Mouse (Mus musculus) hindbrain, postnatal 0 days (tissue): ENCODE measurements at regions not wholly inside any gene's neighbourhood (a gene's known extent, or its start where the extent isn't known, plus 50 kb on each side); places are given as distances from the start of the nearest gene placed in this dataset.

Experiments used
- ATAC-seq: fragments of 200-750 bp; cut with Nextera tagmentation; 2 replicates; pipeline ENCODE4 v1.8.0; 2017; ENCODE audit warnings: mild to moderate bottlenecking, moderate TSS enrichment, moderate library complexity
- DNase-seq: peaks from one replicate; pipeline ENCODE4 v3.0.0-alpha.2; 2015; ENCODE audit warnings: low spot score
- H3K27ac ChIP-seq: fragments of 300-500 bp; sonication (generic); 2 replicates; pipeline ENCODE4 v1.5.1; 2014; ENCODE audit warnings: mild to moderate bottlenecking
- H3K27me3 ChIP-seq: fragments of 300-500 bp; sonication (generic); 2 replicates; pipeline ENCODE4 v1.6.1; 2014; ENCODE audit warnings: low read length, mixed read lengths; ENCODE audit not compliant: insufficient read depth
- H3K36me3 ChIP-seq: fragments of 300-500 bp; sonication (generic); 2 replicates; pipeline ENCODE4 v1.6.1; 2014; ENCODE audit warnings: low read length, mixed read lengths; ENCODE audit not compliant: insufficient read depth
- H3K4me1 ChIP-seq: fragments of 300-500 bp; sonication (generic); 2 replicates; pipeline ENCODE4 v1.6.1; 2014; ENCODE audit warnings: antibody characterized with exemption, low read length, mixed read lengths; ENCODE audit not compliant: insufficient read depth
- H3K4me2 ChIP-seq: fragments of 300-500 bp; sonication (generic); 2 replicates; pipeline ENCODE4 v1.6.1; 2014; ENCODE audit warnings: low read depth, mild to moderate bottlenecking, low read length, moderate library complexity, mixed read lengths
- H3K4me3 ChIP-seq: fragments of 300-500 bp; sonication (generic); 2 replicates; pipeline ENCODE4 v1.5.1; 2014; ENCODE audit warnings: low read length
- H3K9ac ChIP-seq: fragments of 300-500 bp; sonication (generic); replicated peaks from 2 replicates; pipeline ENCODE4 v1.6.1; 2014; ENCODE audit warnings: mild to moderate bottlenecking, low read length, moderate library complexity, mixed read lengths
- H3K9me3 ChIP-seq: fragments of 300-500 bp; sonication (generic); 2 replicates; pipeline ENCODE4 v1.6.1; 2016; ENCODE audit warnings: low read length, mixed read lengths
- CTCF ChIP-seq: IDR thresholded peaks from 2 replicates; pipeline ENCODE4 v1.5.1; 2016; ENCODE audit warnings: antibody characterized with exemption, control low read depth, low read depth
- WGBS: fragments of 180-500 bp; shearing (Covaris S2); extraction: QIAGEN DNeasy Blood & Tissue Kit; methylation state at CpG from one replicate; pipeline ENCODE4 v1.1.7; 2014; 5-methylcytosine and 5-hydroxymethylcytosine counted together

GRCm38 (mm10) chr16:77405181-77405818 is 196.6 kb downstream of the Gm11146 start:
- H3K27me3 ChIP-seq, result no peaks in the 10 kb centered on the region
- peak overlapping the region; percentile 72 for H3K27ac ChIP-seq
- ATAC-seq (peak; percentile 50), DNase-seq (peak; percentile 42)
- H3K9ac ChIP-seq, result no peak overlapping the region
- peaks cover 28% of the 10 kb centered on the region for H3K4me1 ChIP-seq
- 27% methylated on average over 8 of the region's 8 CpGs for WGBS
- no peak overlapping the region for H3K4me3 ChIP-seq
- no peaks in the 10 kb centered on the region for H3K36me3 ChIP-seq
- TF ChIP-seq CTCF, result no peak
- no peaks in the 10 kb centered on the region for H3K9me3 ChIP-seq
- H3K4me2 ChIP-seq, result peak overlapping the region; percentile 47

- peaks cover 21% of the 10 kb centered on the region for H3K4me1 ChIP-seq
- TF ChIP-seq CTCF, result no peak
Measured at GRCm38 (mm10) chr16:77402711-77403280, 199.1 kb downstream of the Gm11146 start.

GRCm38 (mm10) chr16:77401185-77401943 is 200.5 kb downstream of the Gm11146 start:
- TF ChIP-seq CTCF, result no peak
- Histone ChIP-seq H3K4me2 (peak overlapping the region; percentile 65), H3K27me3 (no peaks in the 10 kb centered on the region), H3K27ac (peak overlapping the region; percentile 89), H3K9ac (no peak overlapping the region; the same call in 1 of the 2 replicates), H3K9me3 (no peaks in the 10 kb centered on the region), H3K36me3 (no peaks in the 10 kb centered on the region), H3K4me3 (no peak overlapping the region; the same call in 1 of the 2 replicates), H3K4me1 (peaks cover 21% of the 10 kb centered on the region)
- 20% methylated on average over 4 of the region's 4 CpGs for WGBS
- DNase-seq (no peak), ATAC-seq (no peak)

More at GRCm38 (mm10) chr16:77402711-77403280, 199.1 kb downstream of the Gm11146 start:
- Histone ChIP-seq H3K9ac (no peak overlapping the region; the same call in 1 of the 2 replicates), H3K9me3 (no peaks in the 10 kb centered on the region), H3K4me3 (no peak overlapping the region), H3K27ac (peak overlapping the region; percentile 41), H3K27me3 (no peaks in the 10 kb centered on the region), H3K36me3 (no peaks in the 10 kb centered on the region), H3K4me2 (peak overlapping the region; percentile 39)
- DNase-seq (no peak), ATAC-seq (no peak)
- WGBS, result 43% methylated on average over 7 of the region's 7 CpGs

DNA sequence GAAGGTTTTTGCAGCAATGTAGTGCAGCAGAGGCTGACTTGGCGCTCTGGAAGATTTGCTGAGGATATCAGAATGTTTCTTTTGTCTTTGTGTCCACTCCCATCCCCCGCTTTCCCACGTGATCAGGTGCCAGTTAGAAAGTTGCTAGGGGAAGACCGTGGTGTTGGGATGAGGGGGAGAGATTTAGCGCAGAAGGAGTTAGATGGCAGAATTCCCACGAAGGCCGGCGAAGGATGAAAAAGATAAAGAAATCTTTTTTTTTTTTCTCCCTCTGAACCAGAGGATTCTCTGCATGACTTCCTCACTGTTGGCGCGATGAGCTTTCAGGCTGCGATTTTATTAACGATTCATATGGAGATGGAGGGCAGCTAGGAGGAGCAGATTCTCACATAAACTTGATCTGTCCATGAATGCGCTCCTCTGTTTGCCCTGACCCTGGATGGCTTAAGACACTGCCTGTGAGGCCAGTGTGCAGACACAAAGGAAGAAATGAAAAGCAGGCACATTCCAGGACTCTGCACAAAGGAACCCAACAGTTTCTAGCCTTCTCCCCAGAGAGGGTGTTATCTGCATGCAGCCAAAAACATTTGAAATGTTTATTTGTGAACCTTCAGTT is 201.5 kb downstream of the Gm11146 start:
- peaks cover 18% of the 10 kb centered on the region for H3K4me1 ChIP-seq
- under 1% methylated on average over 13 of the region's 13 CpGs for WGBS

DNA sequence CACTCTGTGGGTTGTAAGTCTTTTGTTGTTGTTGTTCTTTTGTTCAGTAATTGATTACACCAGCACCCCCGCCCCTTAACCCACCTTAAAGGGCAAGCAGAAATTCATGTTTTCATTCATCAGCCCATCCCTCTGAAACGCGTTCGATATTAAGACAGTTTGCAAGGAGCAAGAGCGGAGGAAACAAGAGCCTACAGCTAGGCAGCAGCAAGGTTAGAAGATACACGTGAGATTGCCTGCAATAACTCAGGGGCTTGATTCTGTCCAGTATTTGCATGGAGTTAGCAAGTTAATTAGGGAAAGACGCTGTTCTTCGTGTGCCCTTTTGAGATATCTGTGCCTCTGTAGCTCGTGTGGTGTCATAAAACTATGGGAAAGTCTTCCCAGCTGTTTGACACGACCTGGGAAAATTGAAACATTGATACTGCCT is 202.0 kb downstream of the Gm11146 start:
- Histone ChIP-seq H3K4me3 (peak overlapping the region; percentile 31), H3K27me3 (no peaks in the 10 kb centered on the region), H3K27ac (peak overlapping the region; percentile 89), H3K9ac (peak overlapping the region; percentile 52), H3K9me3 (no peaks in the 10 kb centered on the region), H3K4me2 (peak overlapping the region; percentile 65), H3K4me1 (peaks cover 18% of the 10 kb centered on the region), H3K36me3 (no peaks in the 10 kb centered on the region)
- TF ChIP-seq CTCF, result no peak
- peak; percentile 62 for ATAC-seq
- DNase-seq, result peak; percentile 50
- 2% methylated on average over 10 of the region's 10 CpGs for WGBS

More for the DNA sequence above, 201.5 kb downstream of the Gm11146 start:
- Histone ChIP-seq H3K4me3 (peak overlapping the region; percentile 31), H3K27ac (peak overlapping the region; percentile 89), H3K27me3 (no peaks in the 10 kb centered on the region), H3K9me3 (no peaks in the 10 kb centered on the region), H3K36me3 (no peaks in the 10 kb centered on the region), H3K9ac (peak overlapping the region; percentile 52), H3K4me2 (peak overlapping the region; percentile 65)
- DNase-seq (peak; percentile 92), ATAC-seq (peak; percentile 93)
- no peak for TF ChIP-seq CTCF

DNA sequence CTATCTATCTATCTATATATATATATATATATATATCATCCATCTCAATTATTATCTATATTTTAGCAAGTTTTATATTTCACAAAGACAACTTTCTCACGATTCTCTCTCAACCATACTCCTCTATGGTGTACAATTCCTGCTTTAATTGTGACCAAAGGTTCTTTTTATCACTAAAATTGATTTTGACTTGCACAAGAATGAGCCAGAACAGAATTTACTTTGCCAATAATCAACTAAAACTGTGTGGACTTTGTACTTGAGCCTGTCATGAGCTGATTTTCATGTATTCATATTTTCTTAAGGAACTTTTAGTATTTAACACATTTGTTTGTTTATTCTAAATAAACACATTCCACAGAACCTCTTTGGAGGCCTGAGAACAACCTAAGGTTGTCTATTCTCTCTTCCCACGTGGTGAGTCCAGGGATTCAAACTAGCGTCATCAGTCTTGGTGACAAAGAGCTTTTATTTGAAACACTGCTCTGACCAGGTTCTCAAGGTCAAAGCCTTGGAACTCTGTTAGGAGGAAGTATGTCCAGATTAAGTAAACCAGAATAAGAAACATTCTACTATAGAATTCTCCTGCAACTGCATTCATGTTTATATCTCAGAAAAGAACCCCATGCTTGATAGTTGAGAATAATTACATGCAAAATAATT is 207.7 kb downstream of the Gm11146 start:
- 56% methylated on average over 3 of the region's 3 CpGs for WGBS
- Histone ChIP-seq H3K9ac (no peak overlapping the region), H3K4me1 (no peaks in the 10 kb centered on the region), H3K4me3 (no peak overlapping the region), H3K36me3 (no peaks in the 10 kb centered on the region), H3K4me2 (no peak overlapping the region), H3K27ac (no peak overlapping the region), H3K27me3 (no peaks in the 10 kb centered on the region), H3K9me3 (no peaks in the 10 kb centered on the region)
- ATAC-seq (no peak), DNase-seq (no peak)
- no peak for TF ChIP-seq CTCF
